Mouse (Mus musculus) forelimb bud, embryonic 11.5 days (tissue): ENCODE measurements at regions not wholly inside any gene's neighbourhood (a gene's known extent, or its start where the extent isn't known, plus 50 kb on each side); places are given as distances from the start of the nearest gene placed in this dataset.
A peak's percentile ranks its signal among the peaks of the same experiment; 100 is the strongest.

ENCODE experiments used
- DNase-seq: peaks from one replicate; pipeline ENCODE4 v3.0.0-alpha.2; 2012; ENCODE audit warnings: low read depth, low spot score

- no peak for DNase-seq
These were observed 158.4 kb downstream of the Ly86 start for GRCm38 (mm10) chr13:37503449-37503848.

DNA sequence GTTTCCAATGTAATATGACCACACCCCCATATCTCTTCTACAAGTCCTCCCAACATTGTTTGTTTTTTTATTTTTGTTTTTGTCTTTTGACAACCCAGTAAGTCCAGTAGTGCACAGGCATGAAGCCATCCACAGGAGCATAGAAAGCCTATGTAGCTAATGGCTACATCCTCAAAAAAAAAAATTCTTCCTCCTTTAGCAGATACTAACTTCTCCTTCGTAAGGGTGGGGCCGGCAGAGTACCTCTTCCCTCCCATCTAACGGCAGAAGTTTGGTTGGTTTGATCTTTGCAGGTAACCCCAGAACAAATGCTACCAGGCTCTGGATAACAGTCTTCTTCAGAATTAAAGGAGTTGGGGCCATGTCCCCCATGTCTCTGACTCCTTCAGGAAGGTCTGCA is 158.9 kb downstream of the Ly86 start:
- DNase-seq: no peak

DNA sequence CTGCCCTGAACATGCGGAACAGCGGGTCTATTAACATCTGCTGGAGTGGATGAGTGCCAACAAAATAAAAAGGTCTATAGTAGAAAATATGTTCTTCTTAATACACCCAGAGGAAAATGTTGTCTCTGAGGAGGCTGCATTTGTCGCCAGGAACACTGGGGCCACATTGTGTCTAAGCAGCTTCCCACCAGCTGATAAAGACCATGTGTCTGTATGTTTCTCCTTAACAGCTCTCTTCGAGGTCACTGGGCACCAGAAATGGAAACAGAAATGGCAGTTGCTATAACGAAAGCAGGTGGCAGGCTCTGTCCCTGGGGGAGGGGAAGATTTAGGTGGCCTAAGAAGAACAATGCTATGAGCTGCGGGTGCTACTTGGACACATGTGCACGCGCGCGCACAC is 159.4 kb downstream of the Ly86 start:
- no peak for DNase-seq

DNA sequence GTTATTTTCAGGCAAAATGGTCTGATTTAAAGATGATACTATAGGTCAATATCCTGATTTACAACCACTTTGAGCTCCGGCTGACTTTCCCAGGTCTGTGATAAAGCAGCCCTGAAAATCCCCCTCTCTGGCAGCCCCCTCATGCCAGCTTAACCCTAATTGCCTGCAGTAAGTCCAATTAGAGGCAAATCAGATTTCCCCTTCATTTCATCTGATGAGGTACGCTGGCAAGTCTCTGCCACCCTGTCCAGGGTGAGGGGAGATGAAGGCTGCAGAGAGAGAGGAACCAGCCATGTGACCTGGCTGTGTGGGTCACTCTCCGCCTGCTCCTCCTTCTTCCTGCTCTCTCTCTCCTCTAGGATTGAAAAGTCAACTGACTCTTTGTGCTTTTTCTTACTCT is 160.6 kb downstream of the Ly86 start:
- no peak for DNase-seq

- no peak for DNase-seq
These were observed 161.0 kb downstream of the Ly86 start for GRCm38 (mm10) chr13:37506046-37506445.

DNA sequence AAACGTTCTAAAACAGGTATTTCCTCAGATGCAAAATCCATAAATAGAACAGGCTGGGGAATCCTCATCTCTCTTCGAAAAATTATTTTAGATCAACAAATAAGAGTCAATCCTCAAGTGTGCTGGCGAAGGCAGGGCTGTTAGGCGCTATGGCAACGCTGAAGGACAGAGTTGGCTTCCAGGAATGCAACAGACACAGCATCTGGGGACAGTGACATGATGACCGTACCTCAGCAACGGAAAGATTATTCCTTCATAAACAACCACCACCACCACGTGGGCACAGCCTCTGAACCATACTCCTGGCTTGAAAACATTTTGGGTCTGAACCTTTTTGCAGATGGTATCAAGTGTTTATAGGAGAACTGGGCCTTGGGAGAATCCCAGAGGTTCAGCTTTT is 161.7 kb downstream of the Ly86 start:
- DNase-seq: no peak

- no peak for DNase-seq
These were observed 162.1 kb downstream of the Ly86 start for GRCm38 (mm10) chr13:37507146-37507545.

DNA sequence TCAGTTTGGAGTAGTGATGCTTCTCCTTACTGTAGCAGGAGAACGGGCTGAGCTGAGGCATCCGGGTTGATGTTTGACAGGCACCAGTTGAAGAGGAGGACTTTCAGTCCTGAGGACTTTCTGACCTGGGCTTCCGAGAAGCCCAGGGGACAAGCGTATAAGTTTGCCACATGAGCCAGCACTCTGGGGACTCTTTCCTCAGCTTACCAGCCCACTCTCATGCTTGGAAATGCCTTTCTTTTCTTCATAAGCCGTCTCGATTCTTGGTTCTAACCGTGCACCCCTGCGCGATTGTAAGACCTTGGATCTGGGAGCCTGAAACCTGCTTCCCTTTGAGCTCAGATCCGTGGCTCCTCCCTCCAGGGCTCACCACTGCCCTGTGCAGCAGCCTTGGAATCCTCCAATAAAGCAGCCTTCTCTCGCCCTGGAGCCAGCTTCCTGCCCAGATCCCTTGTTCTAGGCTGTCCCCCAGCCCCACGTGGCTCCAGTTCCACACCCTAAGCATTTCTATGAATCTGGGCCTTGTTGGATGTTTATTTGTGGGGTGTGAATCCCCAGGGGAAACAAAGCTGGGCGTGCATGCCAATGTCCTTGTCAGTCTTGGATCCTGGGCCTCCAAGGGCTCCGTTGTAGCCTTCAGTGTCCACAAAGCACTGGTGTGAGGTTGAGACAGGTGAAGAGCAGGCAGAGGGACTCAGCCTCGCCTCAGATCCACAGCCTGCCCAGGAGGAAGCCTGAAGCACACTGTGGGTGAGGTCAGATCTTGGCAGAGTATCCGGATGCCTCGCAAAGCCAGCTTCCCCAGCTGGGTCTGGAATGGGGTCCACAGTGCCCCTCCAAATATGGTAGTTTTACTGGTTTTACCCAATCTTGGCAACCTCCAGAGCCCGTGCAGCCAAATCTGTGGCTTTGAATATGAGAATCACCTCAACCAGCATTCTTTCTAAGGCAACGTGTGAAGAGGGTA is 163.7 kb downstream of the Ly86 start:
- DNase-seq: no peak

GRCm38 (mm10) chr13:37509352-37509851 is 164.4 kb downstream of the Ly86 start:
- DNase-seq: no peak

DNA sequence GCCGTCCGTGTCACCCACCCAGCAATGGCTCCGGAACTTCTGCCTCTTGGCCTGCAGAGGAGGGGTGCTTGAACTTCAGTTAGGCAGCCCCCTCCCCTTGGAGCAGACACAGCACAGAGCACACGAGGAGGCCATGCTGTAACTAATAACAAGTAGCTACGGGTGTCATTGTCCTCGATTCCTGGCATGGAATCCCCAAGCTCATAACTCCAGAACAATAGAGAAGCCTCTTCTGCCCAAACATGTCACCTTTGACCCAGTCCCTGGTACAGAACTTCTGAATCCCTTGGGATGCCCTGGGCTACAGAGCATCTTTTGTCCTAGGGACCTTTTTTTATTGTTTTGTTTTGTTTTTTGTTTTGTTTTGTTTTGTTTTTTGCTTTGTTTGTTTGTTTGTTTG is 165.5 kb downstream of the Ly86 start:
- no peak for DNase-seq

DNA sequence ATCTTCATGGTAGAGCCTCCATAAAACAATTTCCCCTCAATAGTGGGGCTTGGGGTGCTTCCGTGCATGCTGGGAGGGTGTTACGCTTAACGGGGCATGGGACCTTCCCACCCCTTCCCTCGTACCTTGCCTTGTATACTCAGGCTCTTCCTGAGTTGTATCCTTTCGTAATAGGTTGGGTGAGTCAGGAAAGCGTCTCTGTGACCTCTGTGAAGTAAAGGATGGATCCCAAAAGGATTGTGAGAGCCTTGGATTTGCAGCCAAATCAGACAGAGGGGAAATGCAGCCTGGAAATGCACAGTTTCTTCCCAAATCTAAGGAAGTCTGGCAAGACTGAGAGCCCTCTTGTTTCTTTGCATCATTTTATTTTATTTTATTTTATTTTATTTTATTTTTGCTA is 166.0 kb downstream of the Ly86 start:
- no peak for DNase-seq

DNA sequence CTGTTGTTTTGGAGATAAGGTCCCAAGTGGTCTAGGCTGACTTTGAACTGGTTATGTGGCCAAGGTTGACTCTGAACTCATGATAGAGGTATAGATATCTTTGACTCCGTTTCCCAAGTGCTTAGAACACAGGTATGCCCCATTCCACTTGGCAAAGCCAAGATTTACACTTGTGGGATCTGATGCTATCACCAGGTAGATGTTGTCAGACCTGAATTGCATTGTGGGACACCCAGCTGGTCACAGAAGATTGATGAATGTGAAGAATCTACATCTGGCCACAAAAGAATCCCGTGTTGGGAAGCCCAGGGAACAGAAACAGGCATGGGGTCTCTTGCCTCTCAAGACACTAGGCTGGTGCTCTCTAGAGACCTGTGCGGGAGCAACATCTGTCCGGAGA is 166.4 kb downstream of the Ly86 start:
- no peak for DNase-seq

GRCm38 (mm10) chr13:37512781-37513180 is 167.8 kb downstream of the Ly86 start:
- DNase-seq: no peak

GRCm38 (mm10) chr13:37513206-37513904 is 168.3 kb downstream of the Ly86 start:
- no peak for DNase-seq

GRCm38 (mm10) chr13:37513905-37514607 is 169.0 kb downstream of the Ly86 start:
- DNase-seq: peak; percentile 79

GRCm38 (mm10) chr13:37514641-37515305 is 169.8 kb downstream of the Ly86 start:
- no peak for DNase-seq

DNA sequence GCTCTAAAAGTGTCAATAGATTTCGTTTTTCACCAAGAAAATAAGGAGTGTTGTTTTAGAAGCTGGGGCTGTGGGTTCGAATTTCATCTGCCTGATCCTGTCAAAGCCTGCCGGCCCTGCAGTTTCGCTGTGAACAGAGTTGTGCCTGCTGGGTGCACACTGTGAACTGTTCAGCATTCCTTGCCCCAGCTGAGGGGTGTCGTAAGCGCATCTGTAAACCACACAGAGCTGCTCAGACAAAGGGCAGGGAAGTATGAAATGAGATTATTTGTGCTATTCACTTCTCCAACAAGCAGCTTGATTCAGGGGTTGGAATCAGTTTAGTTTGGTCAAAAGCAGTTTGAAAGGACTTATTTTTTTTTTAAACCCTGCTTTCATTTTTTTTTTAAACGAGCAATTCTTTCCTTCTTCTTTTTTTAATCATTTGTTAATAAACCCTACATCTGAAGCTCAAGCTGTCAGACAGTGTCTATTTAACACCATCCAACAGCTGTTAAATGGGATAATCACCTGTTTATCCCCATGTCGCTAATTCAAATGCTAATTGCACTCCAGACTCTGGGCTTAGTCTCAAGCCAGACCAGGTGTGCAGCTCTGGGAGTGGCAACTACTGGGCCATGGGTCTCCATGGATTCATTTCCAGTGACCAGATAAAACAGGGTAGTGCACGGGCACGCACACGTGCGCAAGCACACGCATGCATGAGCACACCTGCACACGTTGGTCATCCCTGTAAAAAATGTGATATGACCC is 172.2 kb downstream of the Ly86 start:
- no peak for DNase-seq

DNA sequence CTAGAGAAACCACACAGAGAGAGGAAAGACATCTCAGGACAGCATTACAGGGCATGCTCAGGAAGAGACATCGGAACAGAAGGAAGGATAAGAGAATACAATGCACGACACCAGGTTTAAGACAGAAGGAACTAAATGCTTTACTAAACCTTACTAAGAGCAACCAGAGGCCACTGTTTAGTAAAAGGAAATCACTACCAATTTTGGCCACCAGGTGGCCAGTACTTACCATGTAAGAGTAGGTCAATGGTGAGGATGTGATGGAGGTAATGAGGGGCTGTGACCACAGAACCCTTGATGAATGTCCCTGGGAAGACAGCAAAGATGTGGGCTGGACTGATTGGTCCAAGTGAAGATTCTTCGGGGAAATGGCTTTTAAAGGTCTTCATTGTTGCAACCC is 174.9 kb downstream of the Ly86 start:
- DNase-seq: no peak

DNA sequence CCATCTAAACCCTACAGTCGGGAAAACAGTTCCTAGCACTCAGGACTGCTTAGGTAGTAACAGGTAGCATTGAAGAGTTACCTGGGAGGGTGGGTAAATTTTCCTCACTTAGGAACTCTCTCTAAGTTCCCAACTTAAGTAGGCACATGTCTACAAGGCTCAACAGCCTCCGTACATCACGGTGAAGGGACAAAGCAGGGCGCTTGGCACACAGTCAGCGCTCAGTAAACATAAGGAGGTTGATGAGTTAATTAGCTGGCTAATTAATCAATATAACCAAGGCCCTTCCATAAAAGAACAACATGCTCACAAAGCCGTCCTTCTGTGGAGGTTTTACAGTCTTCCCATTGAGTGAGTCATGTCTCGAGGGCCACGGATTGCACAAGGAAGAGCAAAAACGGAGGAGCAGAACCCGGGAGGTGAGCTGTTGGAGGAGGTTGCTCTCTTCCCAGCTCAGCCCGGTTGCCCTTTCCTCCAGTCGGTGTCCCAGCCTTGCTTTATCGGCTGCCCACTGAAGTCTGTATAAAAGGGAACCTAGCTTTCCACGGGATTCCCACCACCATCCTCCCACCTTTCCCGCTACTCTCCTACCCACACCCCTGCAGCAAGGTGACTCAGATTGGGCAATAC is 180.2 kb downstream of the Ly86 start:
- DNase-seq: no peak

GRCm38 (mm10) chr13:37526102-37526501 is 181.1 kb downstream of the Ly86 start:
- no peak for DNase-seq
